Mouse (Mus musculus): ENCODE results near the gene Ddx3x.
A peak's percentile ranks its signal among the peaks of the same experiment; 100 is the strongest.
"Not testable (repeated sequence)": the region's sequence is repeated elsewhere in the genome, so short reads cannot be mapped to it uniquely, and the experiment has no call there.

Ddx3x gene

GRCm38 (mm10) chrX:13280409-13281328, at the start of gene Ddx3x:
TSS of gene Ddx3x (plus strand) at chrX:13280970.
- peak; percentile 91 for DNase-seq (ENCODE audit: low spot score)

GRCm38 (mm10) chrX:13231243-13231642, 49.5 kb upstream of the Ddx3x start:
- no peak for DNase-seq (ENCODE audit: low spot score)

DNA sequence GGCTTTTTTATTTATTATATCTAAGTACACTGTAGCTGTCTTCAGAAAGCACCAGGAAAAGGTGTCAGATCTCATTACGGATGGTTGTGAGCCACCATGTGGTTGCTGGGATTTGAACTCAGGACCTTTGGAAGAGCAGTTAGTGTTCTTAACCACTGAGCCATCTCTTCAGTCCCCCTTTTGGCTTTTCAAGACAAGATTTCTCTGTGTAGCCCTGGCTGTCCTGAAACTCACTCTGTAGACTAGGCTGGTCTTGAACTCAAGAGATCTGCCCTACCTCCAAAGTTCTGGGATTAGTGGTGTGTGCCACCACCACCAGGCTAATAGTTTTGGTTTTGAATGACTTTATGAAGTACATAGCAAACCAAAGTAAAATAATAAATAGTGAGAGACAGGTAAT, 47.9 kb upstream of the Ddx3x start:
- not testable (repeated sequence) for DNase-seq (ENCODE audit: low spot score)

- DNase-seq (ENCODE audit: low spot score), result no peak
Observed at GRCm38 (mm10) chrX:13233631-13234030, 47.1 kb upstream of the Ddx3x start.

GRCm38 (mm10) chrX:13234709-13235108, 46.1 kb upstream of the Ddx3x start:
- DNase-seq (ENCODE audit: low spot score), result no peak

DNA sequence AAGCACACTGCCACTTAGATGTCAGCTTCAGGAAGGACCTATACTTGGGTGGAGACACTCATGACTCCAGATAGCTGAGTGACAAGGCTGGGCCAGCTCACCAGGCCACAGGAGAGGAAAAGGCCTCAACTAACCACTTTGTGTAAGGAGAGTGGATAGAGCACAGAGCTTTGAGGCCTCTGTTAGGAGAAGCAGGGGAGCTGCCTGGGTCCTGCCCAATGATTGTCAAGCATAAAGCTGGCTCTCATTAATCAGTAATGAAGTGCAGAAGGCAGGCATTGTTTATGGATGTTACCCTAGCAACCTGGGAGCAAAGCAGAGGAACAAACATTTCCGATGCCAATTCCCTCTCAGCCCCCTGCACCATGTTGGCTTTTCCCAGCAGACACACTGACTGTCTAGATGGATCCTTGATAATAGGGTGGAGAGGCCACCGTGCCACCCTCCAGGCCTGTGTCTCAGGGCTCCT, 44.6 kb upstream of the Ddx3x start:
- peak; percentile 68 for DNase-seq (ENCODE audit: low spot score)

GRCm38 (mm10) chrX:13239455-13239854, 41.3 kb upstream of the Ddx3x start:
- DNase-seq (ENCODE audit: low spot score), result no peak

GRCm38 (mm10) chrX:13240646-13241425, 39.9 kb upstream of the Ddx3x start:
- DNase-seq (ENCODE audit: low spot score), result no peak

- peak; percentile 25 for DNase-seq (ENCODE audit: low spot score)
Observed at GRCm38 (mm10) chrX:13241426-13242319, 39.1 kb upstream of the Ddx3x start.

- peak; percentile 86 for DNase-seq (ENCODE audit: low spot score)
Observed at GRCm38 (mm10) chrX:13242320-13243096, 38.3 kb upstream of the Ddx3x start.

DNA sequence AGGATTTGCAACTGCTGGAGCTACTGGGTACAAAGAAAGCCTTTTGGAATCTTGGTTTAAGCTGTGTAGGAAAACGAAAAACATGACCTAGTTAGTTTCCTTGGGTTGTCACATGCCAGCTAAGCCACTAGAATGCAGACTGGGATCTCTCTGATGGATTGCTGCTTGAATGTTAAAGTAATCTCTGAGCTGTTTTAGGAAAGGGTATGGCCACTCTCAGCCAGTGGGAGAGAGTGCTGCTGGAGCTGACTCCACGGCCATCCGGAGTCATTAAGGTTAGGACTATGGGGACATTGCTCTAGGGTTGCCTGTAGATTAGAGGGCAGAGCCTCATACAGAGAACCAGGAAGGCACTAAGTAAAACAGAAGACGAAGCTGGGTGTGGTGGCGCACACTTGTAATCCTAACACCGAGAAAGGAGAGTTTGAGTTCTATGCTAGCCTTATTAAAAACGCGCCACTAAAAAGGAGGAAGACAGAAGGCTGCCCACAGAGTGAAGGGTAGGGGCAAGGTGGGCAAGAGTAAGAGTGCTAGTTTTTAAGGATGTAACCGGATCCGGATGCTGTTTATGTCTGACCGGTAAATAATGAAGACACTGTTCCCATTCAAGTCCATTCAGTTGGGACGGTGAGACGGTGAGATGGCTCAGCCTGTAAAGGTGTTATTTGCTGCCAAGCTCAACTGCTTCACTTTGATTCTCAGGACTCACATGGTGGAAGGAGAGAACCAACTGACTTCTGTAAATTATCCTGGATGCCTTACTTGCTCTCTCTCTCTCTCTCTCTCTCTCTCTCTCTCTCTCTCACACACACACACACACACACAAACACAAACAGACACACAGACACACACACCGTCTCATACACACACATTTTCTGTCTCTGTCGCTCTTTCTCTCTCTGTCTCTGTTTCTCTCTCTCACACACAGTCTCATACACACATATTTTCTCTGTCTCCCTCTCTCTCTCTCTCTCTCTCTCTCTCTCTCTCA, 37.3 kb upstream of the Ddx3x start:
- DNase-seq (ENCODE audit: low spot score), result peak; percentile 32

DNA sequence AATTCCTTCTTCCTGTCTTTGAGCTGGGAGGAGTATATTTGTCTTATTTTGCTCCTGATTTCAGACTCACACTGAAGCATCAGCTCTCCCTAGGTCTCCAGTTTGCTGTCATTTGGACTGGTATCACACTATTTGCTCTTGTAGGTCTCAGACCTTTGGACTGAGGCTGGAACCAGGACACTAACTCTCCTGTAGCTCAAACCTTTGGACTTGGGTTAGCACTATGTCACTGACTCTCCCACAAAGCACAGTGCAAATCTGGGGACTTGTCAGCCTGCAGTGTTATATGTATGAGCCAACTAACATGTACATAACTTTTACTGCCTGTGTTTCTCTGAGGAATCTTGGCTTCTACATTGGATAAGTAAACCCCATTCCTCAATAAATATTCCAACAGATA, 36.2 kb upstream of the Ddx3x start:
- DNase-seq (ENCODE audit: low spot score), result no peak

- no peak for DNase-seq (ENCODE audit: low spot score)
Observed at GRCm38 (mm10) chrX:13245027-13245426, 35.7 kb upstream of the Ddx3x start.

- DNase-seq (ENCODE audit: low spot score), result no peak
Observed at GRCm38 (mm10) chrX:13251683-13252082, 29.1 kb upstream of the Ddx3x start.

DNA sequence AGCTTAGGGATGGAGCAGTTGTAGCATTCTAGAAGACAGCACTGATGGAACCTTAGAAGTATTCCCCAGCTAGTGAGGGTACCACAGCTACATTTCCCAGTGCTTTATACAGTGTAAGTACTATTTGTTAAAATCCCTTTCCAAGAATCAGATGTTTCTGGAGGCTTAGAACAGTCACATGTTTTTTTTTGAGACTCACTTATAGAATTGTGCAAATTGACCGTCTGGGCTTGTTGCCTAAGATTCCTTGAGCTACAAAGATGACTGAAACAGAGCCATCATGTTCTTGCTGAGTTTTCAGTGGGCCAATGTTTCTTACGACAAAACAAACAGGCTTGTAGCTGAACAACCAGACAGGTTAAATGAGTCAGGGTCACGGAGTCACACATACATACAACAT, 26.5 kb upstream of the Ddx3x start:
- no peak for DNase-seq (ENCODE audit: low spot score)

GRCm38 (mm10) chrX:13263356-13263755, 17.4 kb upstream of the Ddx3x start:
- DNase-seq (ENCODE audit: low spot score), result no peak

- DNase-seq (ENCODE audit: low spot score), result no peak
Observed at GRCm38 (mm10) chrX:13275519-13276137, 5.1 kb upstream of the Ddx3x start.

- no peak for DNase-seq (ENCODE audit: low spot score)
Observed at GRCm38 (mm10) chrX:13278996-13279395, 1.8 kb upstream of the Ddx3x start.

GRCm38 (mm10) chrX:13280037-13280408, 747 bp upstream of the Ddx3x start:
- peak; percentile 60 for DNase-seq (ENCODE audit: low spot score)
